Mouse (Mus musculus): ENCODE results near the gene Olfr782. TPM values are rescaled to one million over a fixed set of nuclear protein-coding genes. Genes with fewer than 3 reads are reported as not detected.

The Olfr782 gene
- not detected for polyA plus RNA-seq (2017; shearing (Covaris generic))

DNA sequence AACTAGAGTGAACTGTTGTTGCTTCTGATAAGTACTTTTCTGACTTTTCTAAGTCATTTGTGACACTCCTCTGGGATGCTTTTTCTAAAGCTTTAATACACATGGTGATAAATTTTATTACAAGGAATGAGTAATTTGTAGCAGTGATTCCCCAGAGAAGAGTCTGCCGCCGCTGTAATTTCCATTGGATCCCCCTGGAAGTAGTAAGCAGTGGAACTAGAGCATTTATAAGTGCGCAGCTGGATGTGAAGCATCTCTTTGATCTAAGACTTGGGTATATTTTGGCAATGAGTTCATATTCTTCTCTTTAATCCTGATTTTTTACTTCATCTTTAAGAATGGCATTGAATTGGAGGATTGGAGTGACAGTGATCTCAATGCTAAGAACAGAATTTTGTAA is at the start of gene Olfr782:
Gene Olfr782, plus strand, starts transcription at position 301 of the 400 bp plus-strand sequence.

DNA sequence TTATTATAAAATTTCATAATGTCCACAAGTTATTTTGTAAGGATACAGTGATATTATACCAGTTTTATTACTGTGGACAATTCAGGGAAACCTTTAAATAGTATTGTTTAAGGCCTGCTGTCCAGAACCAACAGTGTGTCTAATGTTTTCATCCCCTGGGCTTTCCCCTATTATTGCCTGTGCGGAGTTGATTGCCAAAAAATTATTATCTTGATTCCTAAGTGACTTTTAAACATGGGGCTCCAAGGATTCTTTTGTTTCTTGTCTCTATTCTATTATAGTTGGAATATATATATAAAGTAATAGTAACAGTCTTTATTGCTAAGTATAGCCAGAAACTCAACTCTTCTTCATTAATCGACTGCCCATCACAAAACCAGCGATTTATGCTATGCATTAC is 30.8 kb upstream of the Olfr782 start, which contains the start of gene Olfr780:
Gene Olfr780, plus strand, starts transcription at position 301 of the 400 bp plus-strand sequence.

DNA sequence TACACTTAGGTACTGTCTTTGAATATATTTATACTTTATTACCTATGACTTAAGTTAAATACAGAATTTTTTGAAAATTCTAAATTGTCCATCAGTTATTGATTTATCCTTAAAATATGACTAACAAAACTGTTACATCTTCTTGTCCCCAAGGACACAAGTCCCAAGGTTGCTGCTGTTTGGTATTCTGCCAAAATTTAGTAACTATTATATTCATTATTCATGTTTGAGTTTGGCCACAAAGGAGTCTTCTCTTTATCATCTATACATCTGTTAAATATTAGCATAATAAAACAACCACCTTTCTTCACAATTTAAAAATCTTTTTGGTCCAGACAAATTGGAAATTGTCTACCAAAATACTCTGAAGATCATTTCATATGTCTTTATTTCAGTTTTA is 20.1 kb upstream of the Olfr782 start, which contains the start of gene Olfr781:
Gene Olfr781, plus strand, starts transcription at position 301 of the 400 bp plus-strand sequence.

DNA sequence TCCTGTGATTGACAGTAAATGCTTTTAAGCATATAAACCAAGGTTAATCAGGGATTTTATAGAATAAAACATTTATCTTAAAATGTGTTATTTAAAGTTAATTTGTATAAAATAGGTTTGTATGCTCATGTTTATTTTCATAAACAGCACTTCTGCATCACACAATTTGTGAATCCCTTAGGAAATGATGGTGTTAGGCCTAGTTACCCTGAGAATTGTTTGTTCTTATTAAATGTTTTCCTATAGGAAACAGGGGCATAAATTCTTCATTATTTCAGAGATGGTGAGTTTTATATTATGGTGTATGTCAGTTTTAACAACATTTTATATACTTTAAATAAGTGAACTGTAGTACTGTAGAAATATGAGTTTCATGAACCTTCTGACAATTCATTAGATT is 35.1 kb downstream of the Olfr782 start, which contains the start of gene Olfr784:
Gene Olfr784, plus strand, starts transcription at position 301 of the 400 bp plus-strand sequence.

Other genes starting within 250 kb of the Olfr782 start
- gene Olfr768, start 249.5 kb upstream of the Olfr782 start, polyA plus RNA-seq (2017; shearing (Covaris generic)), result not detected
- not detected for gene Olfr769, start 231.0 kb upstream of the Olfr782 start, polyA plus RNA-seq (2017; shearing (Covaris generic))
- gene Olfr770, start 209.9 kb upstream of the Olfr782 start, polyA plus RNA-seq (2017; shearing (Covaris generic)), result 1 to 10 TPM in 1 of 2 experiments, under 1 TPM in 1; 0.17 to 1.2 TPM
- gene Olfr771, start 184.1 kb upstream of the Olfr782 start, polyA plus RNA-seq (2017; shearing (Covaris generic)), result not detected
- gene Olfr772, start 170.9 kb upstream of the Olfr782 start, polyA plus RNA-seq (2017; shearing (Covaris generic)), result under 1 TPM in 1 of 2 experiments, not detected in 1; 0.12 TPM
- gene Olfr773, start 161.4 kb upstream of the Olfr782 start, polyA plus RNA-seq (2017; shearing (Covaris generic)), result not detected
- not detected for gene Olfr774, start 112.6 kb upstream of the Olfr782 start, polyA plus RNA-seq (2017; shearing (Covaris generic))
- not detected for gene Olfr775, start 100.4 kb upstream of the Olfr782 start, polyA plus RNA-seq (2017; shearing (Covaris generic))
- not detected for gene Olfr776, start 89.7 kb upstream of the Olfr782 start, polyA plus RNA-seq (2017; shearing (Covaris generic))
- gene Olfr777, start 77.4 kb upstream of the Olfr782 start, polyA plus RNA-seq (2017; shearing (Covaris generic)), result not detected
- gene Olfr780, start 30.7 kb upstream of the Olfr782 start, polyA plus RNA-seq (2017; shearing (Covaris generic)), result under 1 TPM; 0.05 to 0.34 TPM
- under 1 TPM in 1 of 2 experiments, not detected in 1; 0.22 TPM for gene Olfr781, start 20.0 kb upstream of the Olfr782 start, polyA plus RNA-seq (2017; shearing (Covaris generic))
- gene Olfr784, start 35.2 kb downstream of the Olfr782 start, polyA plus RNA-seq (2017; shearing (Covaris generic)), result under 1 TPM in 1 of 2 experiments, not detected in 1; 0.12 TPM
- under 1 TPM in 1 of 2 experiments, not detected in 1; 0.69 TPM for gene Olfr785, start 56.6 kb downstream of the Olfr782 start, polyA plus RNA-seq (2017; shearing (Covaris generic))
- not detected for gene Olfr786, start 78.5 kb downstream of the Olfr782 start, polyA plus RNA-seq (2017; shearing (Covaris generic))
- gene Olfr787, start 113.0 kb downstream of the Olfr782 start, polyA plus RNA-seq (2017; shearing (Covaris generic)), result 1 to 10 TPM in 1 of 2 experiments, under 1 TPM in 1; 0.14 to 1.8 TPM
- gene Olfr788, start 122.1 kb downstream of the Olfr782 start, polyA plus RNA-seq (2017; shearing (Covaris generic)), result under 1 TPM in 1 of 2 experiments, not detected in 1; 0.04 TPM
- gene Olfr789, start 135.9 kb downstream of the Olfr782 start, polyA plus RNA-seq (2017; shearing (Covaris generic)), result under 1 TPM in 1 of 2 experiments, not detected in 1; 0.06 TPM
- gene Olfr790, start 149.6 kb downstream of the Olfr782 start, polyA plus RNA-seq (2017; shearing (Covaris generic)), result not detected
- gene Olfr791, start 172.9 kb downstream of the Olfr782 start, polyA plus RNA-seq (2017; shearing (Covaris generic)), result under 1 TPM in 1 of 2 experiments, not detected in 1; 0.48 TPM
- gene Olfr792, start 190.3 kb downstream of the Olfr782 start, polyA plus RNA-seq (2017; shearing (Covaris generic)), result under 1 TPM in 1 of 2 experiments, not detected in 1; 0.31 TPM
- gene Olfr794, start 218.8 kb downstream of the Olfr782 start, polyA plus RNA-seq (2017; shearing (Covaris generic)), result not detected